Mouse (Mus musculus) kidney, adult 18-20 months (tissue): ENCODE data around the gene Gm21488.
"Not testable (repeated sequence)": the region's sequence is repeated elsewhere in the genome, so short reads cannot be mapped to it uniquely, and the experiment has no call there.

Experiments used
- DNase-seq: peaks from one replicate; pipeline ENCODE4 v3.0.0; 2021

Gene Gm21488

GRCm38 (mm10) chrY:27521820-27522219, at the start of gene Gm21488:
Gm21488 (minus strand) TSS chrY:27521920.
- DNase-seq, result not testable (repeated sequence)
